Mouse (Mus musculus): ENCODE measurements around the gene Rpl22.

DNA sequence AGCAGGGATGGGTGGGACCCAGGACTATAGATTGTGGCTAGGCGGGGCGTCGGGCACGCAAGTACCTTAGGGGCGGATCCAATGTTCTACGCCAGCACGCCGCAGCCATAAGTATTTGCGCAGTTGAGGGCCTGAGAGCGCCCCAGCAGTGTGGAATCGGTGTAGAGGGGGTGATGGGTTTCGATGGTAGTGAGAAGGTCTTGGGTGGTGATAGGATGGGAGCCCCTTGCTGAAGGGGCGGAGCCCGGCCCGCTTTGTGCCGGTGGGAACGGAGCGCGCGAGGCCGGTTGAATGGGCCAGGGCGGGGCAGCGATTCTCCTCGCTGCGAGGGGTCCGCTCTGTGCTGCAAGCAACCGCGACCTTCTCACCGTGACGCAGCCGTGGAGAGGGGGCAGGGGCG, 39.4 kb upstream of the Rpl22 start:
- TF ChIP-seq POLR2A (IDR thresholded peaks at IDR 0.05; ENCODE audit: insufficient read depth, low read depth, low read length) (0 out of 2 replicates have a peak, but pooled peaks have one; percentile 47), CTCF (IDR thresholded peaks at IDR 0.05; ENCODE audit: insufficient read depth, low read depth, low read length) (no peak; the same call in 1 of the 2 replicates)
